Mouse (Mus musculus): ENCODE measurements around the gene Ralgapa1.
A peak's percentile ranks its signal among the peaks of the same experiment; 100 is the strongest.

The Ralgapa1 gene

DNA sequence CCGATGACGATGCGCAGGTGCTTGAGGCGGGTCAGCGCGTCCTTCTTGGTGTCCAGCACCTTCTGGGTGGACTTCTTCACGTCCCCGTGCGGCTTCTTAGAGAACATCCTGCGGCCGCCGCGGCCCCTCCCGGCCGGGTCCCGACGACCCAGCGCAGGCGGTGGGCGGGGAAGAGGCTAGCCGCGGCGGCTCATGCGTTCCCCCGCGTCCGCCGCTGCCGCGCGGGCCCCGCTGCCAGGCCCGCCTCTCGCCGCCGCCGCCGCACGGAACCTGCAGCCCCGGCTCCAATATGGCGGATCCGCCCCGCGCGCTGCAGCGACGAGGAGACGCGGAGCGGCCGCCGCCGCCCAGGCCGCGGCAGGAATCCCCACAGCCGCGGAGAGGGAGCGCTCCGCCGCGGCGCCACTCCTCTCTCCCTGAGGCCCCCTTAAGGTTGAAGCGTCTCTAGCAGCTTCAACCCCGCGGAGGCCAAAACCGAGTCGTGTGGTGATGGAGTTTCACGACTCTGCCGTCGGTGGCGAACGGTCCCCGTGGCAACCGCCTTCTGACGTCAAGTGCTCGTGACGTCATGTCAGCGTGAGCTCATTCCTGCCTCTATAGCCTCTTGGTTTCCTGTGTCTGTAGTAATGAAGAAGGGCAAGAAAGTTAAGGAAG, at the start of gene Ralgapa1:
Gene Ralgapa1 (minus strand): TSS at position 507 of the 654 bp plus-strand sequence.
- DNase-seq (ENCODE audit: low read depth, low spot score): peak; percentile 90

- DNase-seq (ENCODE audit: low read depth, low spot score): no peak
Measured at GRCm38 (mm10) chr12:55869622-55870322, 48.8 kb upstream of the Ralgapa1 start.

DNA sequence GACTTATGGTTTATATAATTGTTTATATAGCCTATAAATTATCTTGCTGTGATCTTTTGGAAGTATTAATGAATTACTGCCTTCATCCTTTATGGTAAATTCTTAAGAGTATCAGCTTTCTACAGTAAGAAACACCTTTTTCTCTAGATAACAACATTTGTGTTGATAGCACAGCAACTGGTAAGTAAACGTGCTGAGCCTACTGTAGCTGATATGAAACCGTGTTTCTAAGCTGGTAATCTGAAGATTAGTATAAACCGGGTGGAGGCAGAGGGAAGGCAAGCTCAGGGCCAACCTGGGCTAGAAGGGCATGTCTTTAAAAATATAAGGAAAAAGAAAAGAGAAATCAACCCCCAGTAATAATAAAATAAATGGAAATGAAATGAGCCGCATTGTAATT, 46.8 kb upstream of the Ralgapa1 start:
- DNase-seq (ENCODE audit: low read depth, low spot score): no peak

DNA sequence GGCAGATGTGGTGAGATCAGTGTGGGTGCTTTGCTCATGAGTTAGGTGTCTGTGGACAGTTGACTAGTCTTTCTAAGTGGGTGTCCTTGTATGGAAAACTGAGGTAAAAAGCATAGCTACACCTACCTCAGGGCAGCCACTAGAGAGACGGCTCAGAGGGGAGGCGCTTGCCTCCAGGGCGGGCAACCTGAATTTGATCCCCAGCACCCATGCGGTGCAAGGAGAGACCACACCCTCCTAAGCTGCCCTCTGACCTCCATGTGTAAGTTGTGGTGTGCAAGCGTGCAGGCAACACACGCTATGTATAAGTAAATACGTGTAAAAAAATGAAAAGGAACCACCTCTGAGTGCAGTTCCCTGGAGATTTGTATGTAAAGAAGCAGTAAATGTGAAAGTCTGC, 39.7 kb upstream of the Ralgapa1 start:
- DNase-seq (ENCODE audit: low read depth, low spot score): no peak

- no peak for DNase-seq (ENCODE audit: low read depth, low spot score)
Measured at GRCm38 (mm10) chr12:55859409-55860349, 38.7 kb upstream of the Ralgapa1 start.

DNA sequence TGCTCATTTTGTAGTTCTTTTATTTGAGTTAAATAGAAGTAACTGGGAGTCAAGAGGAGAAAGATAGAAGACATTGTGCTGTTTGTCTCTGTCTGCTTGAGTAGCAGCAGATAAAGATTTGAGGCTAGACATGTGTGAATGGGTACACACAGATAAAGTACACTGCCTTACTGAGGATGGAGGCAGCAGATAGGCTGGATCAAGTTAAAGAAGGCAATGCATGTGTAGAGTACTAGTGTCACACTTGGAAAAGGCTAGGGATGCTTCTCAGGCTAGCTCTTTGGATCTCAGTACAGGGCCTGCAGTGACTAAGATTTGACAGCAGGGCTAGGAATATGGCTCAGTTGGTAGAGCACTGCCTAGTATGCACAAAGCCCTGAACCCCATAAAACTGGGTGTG, 29.7 kb upstream of the Ralgapa1 start:
- no peak for DNase-seq (ENCODE audit: low read depth, low spot score)

DNA sequence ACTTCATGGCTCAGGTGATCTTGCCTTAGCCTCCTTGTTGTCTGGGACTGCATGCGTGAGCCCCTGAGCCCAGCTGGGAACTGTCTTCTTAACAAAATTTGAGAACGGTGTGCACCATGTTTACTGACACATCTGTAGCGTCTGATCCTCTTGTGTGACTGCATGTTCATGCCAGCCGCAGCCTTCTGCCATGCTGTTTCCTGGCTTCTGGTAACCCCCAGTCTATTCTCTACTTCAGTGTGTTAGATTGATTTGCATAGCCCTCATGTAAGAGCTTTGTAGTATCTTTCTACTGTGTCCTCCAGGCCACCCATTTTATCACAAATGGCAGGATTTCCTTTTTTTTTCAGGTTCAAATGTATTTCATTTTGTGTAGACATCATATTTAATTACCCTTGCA, 26.9 kb upstream of the Ralgapa1 start:
- no peak for DNase-seq (ENCODE audit: low read depth, low spot score)

DNA sequence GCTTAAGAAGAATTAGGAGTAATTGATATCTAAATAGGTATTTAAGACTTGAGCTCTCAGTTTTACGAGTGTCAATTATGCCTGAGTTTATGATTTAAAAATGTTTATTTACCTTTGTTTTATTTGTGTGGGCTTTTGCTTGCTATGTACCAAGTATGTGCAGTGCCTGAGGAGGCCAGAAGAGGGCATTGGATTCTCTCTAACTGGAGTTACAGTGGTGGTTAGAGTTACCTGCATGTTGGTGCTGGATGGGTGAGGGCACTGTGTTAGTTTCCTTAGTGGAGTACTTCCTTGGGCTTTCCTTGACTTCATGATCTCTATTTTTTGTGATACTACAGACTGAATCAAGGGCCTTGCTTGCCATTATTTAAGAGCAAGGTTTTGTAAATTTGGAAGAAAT, 25.8 kb upstream of the Ralgapa1 start:
- no peak for DNase-seq (ENCODE audit: low read depth, low spot score)

- DNase-seq (ENCODE audit: low read depth, low spot score): no peak
Measured at GRCm38 (mm10) chr12:55837495-55837894, 16.5 kb upstream of the Ralgapa1 start.

DNA sequence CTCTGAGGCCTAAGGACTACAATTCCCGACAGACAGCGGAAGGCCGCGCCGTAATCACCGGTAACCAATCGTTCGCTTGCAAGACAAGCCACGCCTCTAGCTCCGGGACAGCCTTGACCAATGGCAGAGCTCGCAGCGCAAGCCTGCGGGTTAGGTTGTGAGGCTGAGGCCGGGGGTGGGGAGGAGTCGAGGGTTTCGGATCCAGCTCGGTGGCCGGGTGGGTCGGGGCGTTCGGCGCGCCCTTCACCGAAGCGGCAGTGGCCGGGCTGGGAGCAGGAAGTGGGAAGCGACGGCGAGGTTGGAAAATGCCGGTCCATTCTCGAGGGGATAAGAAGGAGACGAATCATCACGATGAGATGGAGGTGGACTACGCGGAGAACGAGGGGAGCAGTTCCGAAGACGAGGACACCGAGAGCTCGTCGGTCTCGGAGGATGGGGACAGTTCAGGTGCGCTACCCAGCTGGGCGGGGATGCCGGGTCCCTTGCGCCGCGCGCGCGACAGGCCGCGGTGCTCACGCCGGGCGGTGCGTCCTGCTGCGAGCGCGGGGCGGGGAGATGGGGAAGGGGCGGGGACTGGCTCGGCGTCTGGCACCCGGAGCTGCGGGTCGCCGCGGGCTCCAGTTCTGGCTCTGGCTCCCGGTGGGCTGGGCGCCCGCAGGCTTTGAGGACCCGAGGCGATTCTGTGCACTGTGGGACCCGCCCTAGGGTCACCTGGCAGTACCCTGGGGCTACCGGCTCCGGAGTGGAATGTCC, 15.4 kb upstream of the Ralgapa1 start, which contains the start of gene Brms1l:
Gene Brms1l (plus strand): TSS at position 126 of the 753 bp plus-strand sequence.
- DNase-seq (ENCODE audit: low read depth, low spot score): peak; percentile 96

GRCm38 (mm10) chr12:55835857-55836198, 14.9 kb upstream of the Ralgapa1 start:
- DNase-seq (ENCODE audit: low read depth, low spot score): no peak

DNA sequence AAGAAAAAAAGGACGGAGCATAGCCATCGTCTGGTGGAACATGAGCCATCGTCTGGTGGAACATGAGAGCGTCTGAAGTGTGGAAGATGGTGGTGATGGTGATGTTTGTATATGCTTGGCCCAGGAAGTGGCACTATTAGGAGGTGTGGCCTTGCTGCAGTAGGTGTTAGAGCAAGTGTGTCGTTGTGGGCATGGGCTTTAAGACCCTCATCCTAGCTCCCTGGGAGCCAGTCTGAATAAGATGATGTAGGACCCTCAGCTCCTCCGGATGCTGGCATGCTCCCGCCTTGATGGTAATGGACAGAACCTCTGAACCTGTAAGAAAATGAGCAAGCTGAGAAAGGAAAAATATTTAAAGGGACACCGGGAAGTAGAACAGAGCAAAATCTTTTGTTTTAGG, 13.9 kb upstream of the Ralgapa1 start:
- no peak for DNase-seq (ENCODE audit: low read depth, low spot score)

DNA sequence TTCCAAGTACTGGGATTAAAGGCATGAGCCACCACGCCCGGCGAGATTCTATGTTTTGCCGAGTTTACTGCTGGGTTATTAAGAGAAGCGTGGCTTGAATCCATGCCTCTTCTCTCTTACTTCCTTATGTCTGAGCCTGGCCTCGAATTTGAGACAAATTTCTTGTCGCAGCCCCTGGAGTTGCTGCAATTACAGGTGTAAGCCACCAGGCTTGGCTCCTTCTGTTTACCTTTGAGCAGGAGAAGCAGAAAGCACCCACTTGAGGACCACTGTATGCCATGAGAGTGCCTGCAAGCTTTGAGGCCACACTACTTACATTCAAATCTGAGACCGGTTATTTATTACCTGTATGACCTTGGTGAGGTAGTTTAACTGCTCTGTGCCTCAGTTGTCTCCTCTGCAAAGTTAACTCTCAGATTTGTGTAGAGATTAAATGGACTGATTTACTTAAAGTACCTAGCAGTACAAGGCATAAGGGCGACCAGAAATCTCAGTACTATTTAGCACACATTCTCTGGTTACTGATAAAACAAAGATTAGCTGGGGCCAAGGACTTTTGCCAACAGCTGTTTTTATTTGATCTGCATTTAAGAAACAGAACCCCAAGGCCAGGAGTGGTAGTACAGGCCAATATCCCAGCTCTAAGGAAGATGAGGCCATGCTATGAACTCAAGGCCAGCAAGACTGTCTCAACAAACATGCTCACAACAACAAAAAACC, 13.1 kb upstream of the Ralgapa1 start:
- DNase-seq (ENCODE audit: low read depth, low spot score): no peak

DNA sequence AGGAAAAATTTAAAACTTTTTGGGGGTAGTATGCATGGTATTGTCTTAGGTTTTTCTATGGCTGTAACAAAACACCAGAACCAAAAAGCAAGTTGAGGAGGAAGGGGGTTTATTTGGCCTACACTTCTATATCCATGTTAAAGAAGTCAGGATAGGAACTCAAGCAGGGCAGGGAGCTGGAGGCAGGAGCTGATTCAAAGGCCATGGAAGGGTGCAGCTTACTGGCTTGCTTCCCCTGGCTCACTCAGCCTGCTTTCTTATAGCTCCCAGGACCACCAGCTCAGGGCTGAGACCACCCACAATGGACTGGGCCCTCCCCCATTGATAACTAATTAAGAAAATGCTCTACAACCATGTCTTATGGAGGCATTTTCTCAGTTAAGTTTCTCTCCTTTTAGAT, 12.0 kb upstream of the Ralgapa1 start:
- no peak for DNase-seq (ENCODE audit: low read depth, low spot score)

DNA sequence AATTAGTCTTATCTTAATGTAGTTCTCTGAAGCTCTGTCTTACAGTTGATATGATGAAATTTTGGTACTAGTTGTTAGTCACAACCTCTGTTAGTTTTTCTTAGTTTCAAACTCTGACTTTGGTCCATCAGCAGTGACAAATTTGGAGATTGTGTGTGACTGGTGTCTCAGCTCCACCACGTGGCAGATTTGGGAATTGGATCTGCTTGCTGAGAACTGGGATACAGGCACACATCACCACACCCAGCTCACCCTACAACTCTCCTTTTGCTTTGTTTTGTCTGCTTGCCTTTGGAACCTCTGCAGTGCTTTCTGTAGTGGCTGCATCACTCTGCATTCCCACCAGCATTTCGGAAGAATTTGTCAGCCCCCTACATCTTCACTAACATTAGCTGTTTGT, 10.1 kb upstream of the Ralgapa1 start:
- DNase-seq (ENCODE audit: low read depth, low spot score): no peak

- no peak for DNase-seq (ENCODE audit: low read depth, low spot score)
Measured at GRCm38 (mm10) chr12:55825537-55825936, 4.6 kb upstream of the Ralgapa1 start.

GRCm38 (mm10) chr12:55824027-55824426, 3.1 kb upstream of the Ralgapa1 start:
- no peak for DNase-seq (ENCODE audit: low read depth, low spot score)

DNA sequence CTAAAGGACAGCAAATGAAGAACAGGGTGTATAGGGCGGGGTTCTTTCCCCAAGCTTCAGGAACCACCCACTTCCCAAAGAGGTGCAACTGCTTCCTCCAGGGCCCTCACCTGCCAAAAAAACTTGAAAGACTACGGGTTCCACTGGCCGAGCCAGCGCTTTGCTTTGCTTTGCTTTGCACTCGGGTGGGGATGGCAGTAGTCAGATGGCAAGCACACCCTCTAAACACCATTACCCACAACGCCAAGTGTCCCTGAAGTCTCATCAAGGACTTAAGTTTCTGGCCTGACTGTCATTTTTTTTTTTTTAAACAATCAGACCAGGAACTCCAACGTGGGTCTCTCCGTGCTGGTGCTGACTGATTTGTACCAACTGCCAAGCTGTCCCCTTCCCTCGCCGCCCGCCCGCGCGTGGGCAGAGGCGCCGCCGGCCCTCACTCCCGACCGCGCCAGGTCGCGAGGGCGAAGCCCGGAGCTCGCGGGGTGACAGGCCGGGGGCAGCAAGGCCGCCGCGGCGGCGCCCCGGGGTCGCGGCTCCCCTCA, 777 bp downstream of the Ralgapa1 start:
- no peak for DNase-seq (ENCODE audit: low read depth, low spot score)

DNA sequence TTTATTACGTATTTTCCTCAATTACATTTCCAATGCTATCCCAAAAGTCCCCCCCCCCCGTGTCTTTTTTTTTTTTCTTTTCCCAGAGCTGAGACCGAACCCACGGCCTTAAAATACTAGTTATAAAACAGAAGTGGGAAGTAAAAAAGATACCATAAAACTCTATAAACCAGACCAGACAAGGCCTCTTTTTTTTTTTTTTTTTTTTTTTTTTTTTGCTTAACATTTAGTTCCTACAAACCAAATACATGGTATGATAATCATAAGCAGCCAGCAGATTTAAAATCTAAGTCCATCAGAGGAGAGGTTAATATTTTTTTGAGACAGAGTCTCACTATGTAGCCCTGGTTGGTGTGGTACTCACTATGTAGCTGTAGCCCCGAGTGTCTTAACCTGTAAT, 4.5 kb downstream of the Ralgapa1 start:
- DNase-seq (ENCODE audit: low read depth, low spot score): no peak

DNA sequence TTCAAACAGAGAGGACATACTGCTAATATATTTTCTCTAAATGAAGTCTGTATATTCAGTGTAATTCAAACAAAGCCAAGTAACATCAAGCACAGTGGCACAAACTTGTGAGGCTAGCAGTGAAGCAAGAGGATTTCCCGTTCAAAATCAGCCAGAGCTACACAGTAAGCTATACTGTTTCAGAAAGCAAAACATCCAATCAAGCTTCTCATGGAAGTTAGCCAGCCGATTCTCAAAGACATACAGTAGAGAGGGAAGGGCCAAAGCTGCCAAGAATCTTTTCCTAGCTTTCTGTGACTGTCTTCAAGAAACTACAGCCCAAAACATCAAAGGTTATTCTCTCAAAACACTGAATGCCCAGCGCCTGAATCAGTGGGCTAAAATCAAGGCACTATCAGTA, 15.9 kb downstream of the Ralgapa1 start:
- DNase-seq (ENCODE audit: low read depth, low spot score): no peak

GRCm38 (mm10) chr12:55801131-55801530, 19.8 kb downstream of the Ralgapa1 start:
- no peak for DNase-seq (ENCODE audit: low read depth, low spot score)
